Mouse (Mus musculus) heart, embryonic 12.5 days (tissue): Measurements from ENCODE around the gene Rap1a. TPM values are rescaled to one million over a fixed set of nuclear protein-coding genes. Genes with fewer than 3 reads are reported as not detected.

Experiments
- ATAC-seq: fragments of 200-750 bp; cut with Nextera tagmentation; 2 replicates; pipeline ENCODE4 v1.8.0; 2017; ENCODE audit warnings: moderate TSS enrichment, moderate library complexity; ENCODE audit not compliant: insufficient number of reproducible peaks, low FRiP score
- H3K27ac ChIP-seq: fragments of 300-500 bp; sonication (generic); 2 replicates; pipeline ENCODE4 v1.5.1; 2016; ENCODE audit warnings: mild to moderate bottlenecking, moderate library complexity; ENCODE audit not compliant: poor library complexity, severe bottlenecking
- H3K27me3 ChIP-seq: fragments of 300-500 bp; sonication (generic); replicated peaks from 2 replicates; pipeline ENCODE4 v1.6.1; 2016; ENCODE audit warnings: mild to moderate bottlenecking, moderate library complexity
- H3K36me3 ChIP-seq: fragments of 300-500 bp; sonication (generic); 2 replicates; pipeline ENCODE4 v1.6.1; 2016; ENCODE audit warnings: mild to moderate bottlenecking, moderate library complexity
- H3K4me1 ChIP-seq: fragments of 300-500 bp; sonication (generic); replicated peaks from 2 replicates; pipeline ENCODE4 v1.6.1; 2016; ENCODE audit warnings: mild to moderate bottlenecking
- H3K4me2 ChIP-seq: fragments of 300-500 bp; sonication (generic); 2 replicates; pipeline ENCODE4 v1.6.1; 2016; ENCODE audit warnings: mild to moderate bottlenecking, moderate library complexity
- H3K4me3 ChIP-seq: fragments of 300-500 bp; sonication (generic); 2 replicates; pipeline ENCODE4 v1.5.1; 2016; ENCODE audit warnings: mild to moderate bottlenecking
- H3K9ac ChIP-seq: fragments of 300-500 bp; sonication (generic); 2 replicates; pipeline ENCODE4 v1.6.1; 2016; ENCODE audit warnings: mild to moderate bottlenecking, moderate library complexity
- H3K9me3 ChIP-seq: fragments of 300-500 bp; sonication (generic); replicated peaks from 2 replicates; pipeline ENCODE4 v1.6.1; 2016; ENCODE audit warnings: mild to moderate bottlenecking, moderate library complexity
- WGBS: fragments of 180-500 bp; shearing (Covaris S2); methylation state at CpG from one replicate; pipeline ENCODE4 v1.1.7; 2016; 5-methylcytosine and 5-hydroxymethylcytosine counted together
- polyA plus RNA-seq: library from polyadenylated mRNA; unstranded; fragments of >200 nt; fragmentation: Nextera tagmentation; extraction: Ambion mirVana; gene quantifications from 2 replicates; pipeline ENCODE4 v1.2.1, GENCODE M21; 2016

Rap1a gene
- polyA plus RNA-seq, 1 experiment from 2014 or later, result 92.0 TPM

DNA sequence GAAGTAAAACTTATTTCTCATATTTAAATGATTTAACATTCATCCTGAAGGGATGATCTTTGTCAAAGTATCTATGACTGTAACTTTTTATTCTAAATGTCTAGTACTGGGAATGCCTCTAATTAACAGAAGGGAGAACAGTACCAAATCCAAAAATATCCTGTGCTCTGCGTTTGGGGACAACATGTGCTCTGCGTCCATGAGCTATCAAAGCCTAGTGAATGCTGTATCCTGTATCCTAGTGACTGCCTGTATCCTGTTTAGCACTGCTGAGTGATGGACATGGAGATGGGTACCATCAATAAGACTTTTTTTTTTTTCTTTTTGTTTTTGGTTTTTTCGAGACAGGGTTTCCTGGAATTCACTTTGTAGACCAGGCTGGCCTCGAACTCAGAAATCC is 42.5 kb downstream of the Rap1a start:
- 62% methylated on average over 4 of the region's 4 CpGs for WGBS

GRCm38 (mm10) chr3:105758098-105758497 is 43.0 kb downstream of the Rap1a start:
- H3K4me3 ChIP-seq, result no peak overlapping the region
- ATAC-seq, result no peak
- H3K4me2 ChIP-seq, result no peak overlapping the region
- H3K27ac ChIP-seq, result no peak overlapping the region
- no peak overlapping the region for H3K9ac ChIP-seq
- no peaks in the 10 kb centered on the region for H3K36me3 ChIP-seq
- H3K9me3 ChIP-seq, result no peaks in the 10 kb centered on the region
- H3K4me1 ChIP-seq, result peaks cover 27% of the 10 kb centered on the region
- no peaks in the 10 kb centered on the region for H3K27me3 ChIP-seq

More for the DNA sequence above, 42.5 kb downstream of the Rap1a start:
- H3K4me1 ChIP-seq, result peaks cover 33% of the 10 kb centered on the region
- no peaks in the 10 kb centered on the region for H3K36me3 ChIP-seq
- no peak overlapping the region for H3K4me3 ChIP-seq
- H3K27me3 ChIP-seq, result no peaks in the 10 kb centered on the region
- no peak overlapping the region for H3K9ac ChIP-seq
- H3K27ac ChIP-seq, result no peak overlapping the region
- no peak overlapping the region for H3K4me2 ChIP-seq
- no peaks in the 10 kb centered on the region for H3K9me3 ChIP-seq
- ATAC-seq, result no peak

- no peak overlapping the region for H3K4me2 ChIP-seq
- H3K27me3 ChIP-seq, result no peaks in the 10 kb centered on the region
- H3K9me3 ChIP-seq, result no peaks in the 10 kb centered on the region
- H3K9ac ChIP-seq, result no peak overlapping the region
- no peak overlapping the region for H3K4me3 ChIP-seq
- ATAC-seq, result no peak
- no peaks in the 10 kb centered on the region for H3K36me3 ChIP-seq
- WGBS, result 78% methylated on average over 6 of the region's 6 CpGs
- H3K27ac ChIP-seq, result no peak overlapping the region
- H3K4me1 ChIP-seq, result peaks cover 28% of the 10 kb centered on the region
These were observed 43.6 kb downstream of the Rap1a start for GRCm38 (mm10) chr3:105757323-105758083.

DNA sequence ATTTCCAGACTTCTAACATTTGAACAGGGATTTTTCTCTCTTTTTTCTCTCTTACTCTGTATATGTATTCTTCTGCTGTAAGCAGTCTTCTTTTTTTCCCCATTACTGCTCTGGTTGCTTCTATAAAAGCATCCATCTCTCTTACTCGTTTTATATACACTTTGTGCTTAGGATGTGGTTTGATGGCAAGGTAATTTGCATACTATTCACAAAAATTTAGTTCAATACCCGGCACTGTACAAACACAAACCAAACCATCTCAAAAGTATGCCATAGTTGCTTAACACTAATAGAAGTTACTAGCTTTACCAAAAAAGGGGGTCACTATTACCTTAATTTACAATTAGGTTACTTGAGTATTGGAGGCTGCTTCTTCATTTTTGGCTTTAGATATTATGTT is 44.6 kb downstream of the Rap1a start:
- no peak overlapping the region for H3K4me3 ChIP-seq
- H3K4me2 ChIP-seq, result no peak overlapping the region
- no peaks in the 10 kb centered on the region for H3K27me3 ChIP-seq
- ATAC-seq, result no peak
- no peaks in the 10 kb centered on the region for H3K9me3 ChIP-seq
- H3K36me3 ChIP-seq, result no peaks in the 10 kb centered on the region
- peaks cover 31% of the 10 kb centered on the region for H3K4me1 ChIP-seq
- H3K9ac ChIP-seq, result no peak overlapping the region
- WGBS, result 71% methylated on average over 2 of the region's 2 CpGs
- H3K27ac ChIP-seq, result no peak overlapping the region

- ATAC-seq, result no peak
- Histone ChIP-seq H3K9ac (no peak overlapping the region), H3K9me3 (no peaks in the 10 kb centered on the region), H3K4me1 (peaks cover 31% of the 10 kb centered on the region), H3K27me3 (no peaks in the 10 kb centered on the region), H3K36me3 (no peaks in the 10 kb centered on the region), H3K4me2 (no peak overlapping the region), H3K27ac (no peak overlapping the region), H3K4me3 (no peak overlapping the region)
- WGBS, result 96% methylated on average over 9 of the region's 9 CpGs
These were observed 46.0 kb downstream of the Rap1a start for GRCm38 (mm10) chr3:105755123-105755522.

DNA sequence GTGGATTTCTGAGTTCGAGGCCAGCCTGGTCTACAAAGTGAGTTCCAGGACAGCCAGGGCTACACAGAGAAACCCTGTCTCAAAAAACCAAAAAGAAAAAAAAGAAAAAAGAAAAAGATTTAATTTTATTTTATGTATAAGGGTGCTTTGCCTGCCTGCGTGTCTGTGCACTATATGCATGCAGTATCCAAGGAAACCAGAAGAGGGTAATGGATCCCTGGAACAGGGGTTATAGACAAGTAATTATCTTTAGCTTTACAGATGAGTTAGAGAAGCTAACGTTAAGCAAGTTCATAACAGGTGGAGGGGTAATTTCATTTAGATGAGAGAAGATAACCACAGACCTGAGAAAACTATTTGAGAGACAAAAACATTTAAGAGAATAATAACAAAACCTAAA is 47.0 kb downstream of the Rap1a start:
- H3K4me1 ChIP-seq, result peaks cover 31% of the 10 kb centered on the region
- no peak overlapping the region for H3K4me2 ChIP-seq
- WGBS, result 90% methylated on average over 3 of the region's 3 CpGs
- H3K27me3 ChIP-seq, result no peaks in the 10 kb centered on the region
- H3K4me3 ChIP-seq, result no peak overlapping the region
- H3K36me3 ChIP-seq, result no peaks in the 10 kb centered on the region
- H3K9ac ChIP-seq, result no peak overlapping the region
- H3K27ac ChIP-seq, result no peak overlapping the region
- ATAC-seq, result no peak
- no peaks in the 10 kb centered on the region for H3K9me3 ChIP-seq

- H3K4me3 ChIP-seq, result no peak overlapping the region
- H3K4me2 ChIP-seq, result no peak overlapping the region
- WGBS, result 43% methylated on average over 2 of the region's 2 CpGs
- no peaks in the 10 kb centered on the region for H3K27me3 ChIP-seq
- H3K9ac ChIP-seq, result no peak overlapping the region
- H3K27ac ChIP-seq, result no peak overlapping the region
- no peak for ATAC-seq
- H3K9me3 ChIP-seq, result no peaks in the 10 kb centered on the region
- H3K4me1 ChIP-seq, result peaks cover 15% of the 10 kb centered on the region; the same call in 1 of the 2 replicates
- H3K36me3 ChIP-seq, result peaks cover 5% of the 10 kb centered on the region; the same call in 1 of the 2 replicates
These were observed 50.3 kb downstream of the Rap1a start for GRCm38 (mm10) chr3:105750810-105751209.

DNA sequence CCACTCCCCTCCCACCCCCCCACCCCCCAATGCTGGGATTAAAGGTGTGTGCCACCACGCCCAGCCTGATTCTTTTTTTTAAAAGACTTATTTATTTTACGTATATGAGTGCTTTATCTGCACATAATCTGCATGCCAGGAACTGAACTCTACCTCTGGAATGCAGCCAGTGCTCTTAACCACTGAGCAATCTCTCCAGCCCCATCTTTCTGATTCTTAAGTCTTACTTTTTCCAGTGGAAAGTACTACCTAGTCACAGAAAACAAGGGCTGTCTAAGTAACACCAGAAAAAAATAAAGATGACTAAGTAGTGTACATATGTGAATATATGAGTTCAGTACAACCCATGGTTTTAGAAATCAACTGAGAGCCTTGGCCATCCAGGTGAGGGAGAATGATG is 54.6 kb downstream of the Rap1a start:
- WGBS, result 70% methylated on average over 2 of the region's 2 CpGs
- ATAC-seq, result no peak
- no peaks in the 10 kb centered on the region for H3K27me3 ChIP-seq

GRCm38 (mm10) chr3:105737666-105738065 is 63.5 kb downstream of the Rap1a start:
- no peaks in the 10 kb centered on the region for H3K27me3 ChIP-seq
- no peak overlapping the region for H3K9ac ChIP-seq
- no peak overlapping the region for H3K4me2 ChIP-seq
- no peak for ATAC-seq
- no peaks in the 10 kb centered on the region for H3K9me3 ChIP-seq
- no peak overlapping the region for H3K27ac ChIP-seq
- H3K4me1 ChIP-seq, result no peaks in the 10 kb centered on the region
- H3K36me3 ChIP-seq, result peaks cover 19% of the 10 kb centered on the region
- no peak overlapping the region for H3K4me3 ChIP-seq
- WGBS, result 88% methylated on average over 3 of the region's 3 CpGs

More for the DNA sequence above, 54.6 kb downstream of the Rap1a start:
- Histone ChIP-seq H3K9me3 (no peaks in the 10 kb centered on the region), H3K36me3 (peaks cover 5% of the 10 kb centered on the region), H3K9ac (no peak overlapping the region), H3K4me2 (no peak overlapping the region), H3K4me3 (no peak overlapping the region), H3K27ac (no peak overlapping the region), H3K4me1 (no peaks in the 10 kb centered on the region)

DNA sequence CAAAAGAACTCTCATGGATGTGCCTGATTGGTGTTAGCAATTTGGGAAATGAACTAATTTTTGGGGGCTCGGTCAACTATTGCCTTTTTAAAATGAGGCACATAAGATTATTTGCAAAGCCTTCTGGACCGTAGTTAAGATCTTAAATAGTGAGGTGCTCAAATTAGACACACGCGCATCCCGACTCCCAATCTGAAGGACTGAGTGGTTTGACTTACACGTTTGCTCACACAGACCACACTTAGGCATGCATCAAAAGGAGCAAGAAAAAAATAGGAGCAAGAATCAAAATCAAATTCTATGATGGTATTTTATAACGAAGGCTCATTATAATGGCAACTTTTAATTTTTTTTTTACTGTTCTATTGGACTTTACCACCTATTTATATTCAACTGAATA is 64.1 kb downstream of the Rap1a start:
- no peaks in the 10 kb centered on the region for H3K4me1 ChIP-seq
- H3K27ac ChIP-seq, result no peak overlapping the region
- ATAC-seq, result no peak
- H3K27me3 ChIP-seq, result no peaks in the 10 kb centered on the region
- no peak overlapping the region for H3K4me2 ChIP-seq
- H3K4me3 ChIP-seq, result no peak overlapping the region
- H3K36me3 ChIP-seq, result peaks cover 23% of the 10 kb centered on the region
- no peak overlapping the region for H3K9ac ChIP-seq
- no peaks in the 10 kb centered on the region for H3K9me3 ChIP-seq
- 94% methylated on average over 7 of the region's 7 CpGs for WGBS

DNA sequence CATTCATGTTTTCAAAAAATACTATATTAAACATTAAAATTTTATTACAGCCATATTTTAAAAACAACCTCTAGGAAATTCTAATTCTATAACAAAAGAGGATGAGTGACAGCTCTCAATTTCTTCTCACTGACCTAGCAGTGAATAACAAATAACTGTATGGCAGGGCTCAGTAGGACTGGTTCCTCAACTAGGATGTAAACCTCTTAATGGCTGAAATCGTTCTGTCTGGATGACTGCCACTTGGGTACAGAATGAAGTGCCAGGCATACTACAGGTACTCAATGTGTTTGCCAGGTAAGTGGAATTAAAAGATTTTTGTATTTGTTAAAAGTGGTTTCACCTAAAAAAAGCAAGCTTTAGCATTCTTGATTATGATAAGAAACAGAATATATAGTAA is 65.0 kb downstream of the Rap1a start:
- no peaks in the 10 kb centered on the region for H3K9me3 ChIP-seq
- no peak for ATAC-seq
- H3K4me3 ChIP-seq, result no peak overlapping the region
- 84% methylated on average over 1 of the region's 1 CpGs for WGBS
- no peaks in the 10 kb centered on the region for H3K4me1 ChIP-seq
- peaks cover 28% of the 10 kb centered on the region for H3K36me3 ChIP-seq
- no peak overlapping the region for H3K4me2 ChIP-seq
- H3K27me3 ChIP-seq, result no peaks in the 10 kb centered on the region
- no peak overlapping the region for H3K9ac ChIP-seq
- H3K27ac ChIP-seq, result no peak overlapping the region

DNA sequence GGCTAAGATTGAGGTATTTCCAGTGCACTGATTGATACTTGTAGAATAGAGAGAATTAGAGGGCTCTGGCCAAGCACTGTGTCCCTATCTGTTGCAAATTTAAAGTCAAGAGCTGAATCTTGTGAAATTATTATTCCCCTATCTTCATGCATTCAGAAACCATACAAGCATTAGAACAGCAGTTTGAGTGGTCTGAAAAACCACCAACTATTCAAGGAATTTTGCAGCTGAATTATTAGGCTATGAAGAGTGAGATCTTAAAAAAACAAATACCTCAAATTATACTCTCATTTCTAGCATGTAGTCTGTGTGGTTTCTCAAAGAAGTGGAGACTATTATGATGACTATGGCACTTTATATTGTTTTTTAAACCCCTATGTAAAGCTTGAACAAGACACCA is 65.9 kb downstream of the Rap1a start:
- no peak overlapping the region for H3K9ac ChIP-seq
- H3K4me3 ChIP-seq, result no peak overlapping the region
- no peaks in the 10 kb centered on the region for H3K4me1 ChIP-seq
- H3K36me3 ChIP-seq, result peaks cover 36% of the 10 kb centered on the region
- no peaks in the 10 kb centered on the region for H3K27me3 ChIP-seq
- no peak overlapping the region for H3K4me2 ChIP-seq
- no peak for ATAC-seq
- H3K9me3 ChIP-seq, result no peaks in the 10 kb centered on the region
- H3K27ac ChIP-seq, result no peak overlapping the region
